Comparison of ENCODE assay signal across 8 mouse cellular contexts in the genomic region with DNA sequence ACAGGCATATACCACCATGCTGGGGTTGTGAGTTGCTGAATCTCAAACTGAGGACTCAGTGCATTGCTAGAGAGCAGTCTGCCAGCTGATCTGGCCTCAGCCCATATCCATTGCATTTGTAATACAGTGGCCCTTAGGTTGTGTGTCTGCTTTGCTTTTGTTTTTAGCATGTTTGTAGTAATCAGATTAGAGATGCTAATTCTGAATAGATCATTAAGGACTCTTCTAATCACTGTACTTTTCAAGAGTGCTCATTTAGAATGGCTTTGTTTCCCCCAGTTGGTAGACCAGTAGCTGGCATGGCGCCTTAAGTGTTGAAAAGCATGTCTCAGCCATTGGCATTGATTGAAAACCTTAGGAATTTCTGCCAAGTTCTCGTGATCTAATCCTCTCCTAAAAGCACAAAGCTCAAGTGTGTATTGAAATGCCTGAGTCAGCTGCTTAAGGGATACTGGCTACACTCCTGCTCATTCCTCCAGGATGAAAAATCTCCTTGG. TPM values are rescaled to one million over a fixed set of nuclear protein-coding genes. Genes with fewer than 3 reads are reported as not detected.
DNase-seq lines count a peak whose midpoint lies in the region; ATAC-seq and TF ChIP-seq lines count a peak whose summit lies in the region.

No protein-coding gene starts in this region.

- H3K4me3 ChIP-seq in midbrain, embryonic 12.5 days = no peak overlapping the region
- no peak overlapping the region for H3K4me3 ChIP-seq in midbrain, embryonic 11.5 days (ENCODE audit: low read depth, low read length)
- no peak overlapping the region for H3K4me3 ChIP-seq in hindbrain, postnatal 0 days (ENCODE audit: low read length)
- no peak overlapping the region for H3K4me3 ChIP-seq in neural tube, embryonic 15.5 days (replicated peaks)
- no peak overlapping the region for H3K4me3 ChIP-seq in liver, postnatal 0 days (ENCODE audit: low read depth, low read length)
- no peak overlapping the region for H3K4me3 ChIP-seq in heart, embryonic 11.5 days (ENCODE audit: low read depth, low read length)

- H3K9me3 ChIP-seq in midbrain, embryonic 12.5 days = no peaks in the 10 kb centered on the region
- H3K9me3 ChIP-seq in midbrain, embryonic 11.5 days (ENCODE audit: control insufficient read depth, low read length) = no peaks in the 10 kb centered on the region
- no peaks in the 10 kb centered on the region for H3K9me3 ChIP-seq in hindbrain, postnatal 0 days (ENCODE audit: low read length)
- H3K9me3 ChIP-seq in neural tube, embryonic 15.5 days (replicated peaks) = no peaks in the 10 kb centered on the region
- no peaks in the 10 kb centered on the region for H3K9me3 ChIP-seq in liver, postnatal 0 days (ENCODE audit: low read length)
- no peaks in the 10 kb centered on the region for H3K9me3 ChIP-seq in heart, embryonic 11.5 days (replicated peaks; ENCODE audit: control insufficient read depth, low read length)

- TF ChIP-seq EP300 in liver, postnatal 0 days (IDR thresholded peaks at IDR 0.05; ENCODE audit: low read depth) = no peak

- 33% methylated on average over 2 of the region's 2 CpGs for WGBS in midbrain, embryonic 12.5 days
- 41% methylated on average over 2 of the region's 2 CpGs for WGBS in midbrain, embryonic 11.5 days
- 24% methylated on average over 2 of the region's 2 CpGs for WGBS in hindbrain, postnatal 0 days
- WGBS in neural tube, embryonic 15.5 days = 34% methylated on average over 2 of the region's 2 CpGs
- 55% methylated on average over 2 of the region's 2 CpGs for WGBS in liver, postnatal 0 days (ENCODE audit: insufficient replicate concordance)
- WGBS in heart, embryonic 11.5 days (ENCODE audit: insufficient replicate concordance) = 52% methylated on average over 2 of the region's 2 CpGs

- no peak for ATAC-seq in midbrain, embryonic 12.5 days (ENCODE audit: low FRiP score, low read depth)
- ATAC-seq in midbrain, embryonic 11.5 days (ENCODE audit: low FRiP score) = no peak
- ATAC-seq in hindbrain, postnatal 0 days = peak; percentile 58; the same call in 1 of the 2 replicates
- ATAC-seq in neural tube, embryonic 15.5 days (ENCODE audit: low FRiP score) = peak; percentile 70; the same call in 1 of the 2 replicates
- no peak for ATAC-seq in liver, postnatal 0 days
- no peak for ATAC-seq in heart, embryonic 11.5 days (replicated peaks; ENCODE audit: insufficient number of reproducible peaks, low FRiP score, low TSS enrichment)

- no peak for TF ChIP-seq CTCF in hindbrain, postnatal 0 days (IDR thresholded peaks at IDR 0.05; ENCODE audit: low read depth)
- no peak for TF ChIP-seq CTCF in liver, postnatal 0 days (IDR thresholded peaks at IDR 0.05; ENCODE audit: low read depth)

- no peak overlapping the region for H3K9ac ChIP-seq in midbrain, embryonic 12.5 days (replicated peaks)
- no peak overlapping the region for H3K9ac ChIP-seq in midbrain, embryonic 11.5 days (ENCODE audit: low read length)
- H3K9ac ChIP-seq in hindbrain, postnatal 0 days (replicated peaks; ENCODE audit: low read length) = no peak overlapping the region
- no peak overlapping the region for H3K9ac ChIP-seq in neural tube, embryonic 15.5 days (replicated peaks)
- H3K9ac ChIP-seq in liver, postnatal 0 days (replicated peaks) = no peak overlapping the region
- H3K9ac ChIP-seq in heart, embryonic 11.5 days (ENCODE audit: low read depth, low read length) = no peak overlapping the region

- DNase-seq in cerebellum, postnatal 10 days = peak; percentile 59 to 66
- DNase-seq in cerebellum, postnatal 36 days = no peak
- DNase-seq in midbrain, embryonic 11.5 days (ENCODE audit: low spot score, missing footprints) = no peak
- DNase-seq in hindbrain, postnatal 0 days (ENCODE audit: low spot score) = peak; percentile 79
- no peak for DNase-seq in liver, postnatal 0 days

- H3K27ac ChIP-seq in midbrain, embryonic 12.5 days (replicated peaks) = 0 out of 2 replicates have a peak overlapping the region, but pooled peaks have one; percentile 2
- no peak overlapping the region for H3K27ac ChIP-seq in midbrain, embryonic 11.5 days (ENCODE audit: low read depth, low read length)
- H3K27ac ChIP-seq in hindbrain, postnatal 0 days = no peak overlapping the region
- 0 out of 2 replicates have a peak overlapping the region, but pooled peaks have one; percentile 2 for H3K27ac ChIP-seq in neural tube, embryonic 15.5 days (replicated peaks)
- no peak overlapping the region for H3K27ac ChIP-seq in liver, postnatal 0 days (ENCODE audit: low read depth)
- H3K27ac ChIP-seq in heart, embryonic 11.5 days (ENCODE audit: low read depth, low read length) = no peak overlapping the region

- peaks cover 12% of the 10 kb centered on the region; the same call in 1 of the 2 replicates for H3K4me1 ChIP-seq in midbrain, embryonic 12.5 days
- H3K4me1 ChIP-seq in midbrain, embryonic 11.5 days (ENCODE audit: control insufficient read depth, insufficient read depth, low read length) = peaks cover 4% of the 10 kb centered on the region; the same call in 1 of the 2 replicates
- H3K4me1 ChIP-seq in hindbrain, postnatal 0 days (ENCODE audit: insufficient read depth, low read length) = no peaks in the 10 kb centered on the region
- 0 out of 2 replicates have a peak, but pooled peaks cover 8% of the 10 kb centered on the region for H3K4me1 ChIP-seq in neural tube, embryonic 15.5 days
- no peaks in the 10 kb centered on the region for H3K4me1 ChIP-seq in liver, postnatal 0 days (ENCODE audit: insufficient read depth)
- no peaks in the 10 kb centered on the region for H3K4me1 ChIP-seq in heart, embryonic 11.5 days (ENCODE audit: control insufficient read depth, insufficient read depth, low read length)

- no peaks in the 10 kb centered on the region for H3K36me3 ChIP-seq in midbrain, embryonic 12.5 days
- no peaks in the 10 kb centered on the region for H3K36me3 ChIP-seq in midbrain, embryonic 11.5 days (ENCODE audit: control insufficient read depth, insufficient read depth, low read length)
- H3K36me3 ChIP-seq in hindbrain, postnatal 0 days (ENCODE audit: insufficient read depth, low read length) = no peaks in the 10 kb centered on the region
- H3K36me3 ChIP-seq in neural tube, embryonic 15.5 days = 0 out of 2 replicates have a peak, but pooled peaks cover 2% of the 10 kb centered on the region
- H3K36me3 ChIP-seq in liver, postnatal 0 days (replicated peaks; ENCODE audit: insufficient read depth, low read length) = no peaks in the 10 kb centered on the region
- H3K36me3 ChIP-seq in heart, embryonic 11.5 days (ENCODE audit: control insufficient read depth, insufficient read depth, low read length) = no peaks in the 10 kb centered on the region; the same call in 1 of the 2 replicates

- H3K27me3 ChIP-seq in midbrain, embryonic 12.5 days = no peaks in the 10 kb centered on the region
- H3K27me3 ChIP-seq in midbrain, embryonic 11.5 days (ENCODE audit: control insufficient read depth, insufficient read depth, low read length) = no peaks in the 10 kb centered on the region
- H3K27me3 ChIP-seq in hindbrain, postnatal 0 days (ENCODE audit: insufficient read depth, low read length) = no peaks in the 10 kb centered on the region
- H3K27me3 ChIP-seq in neural tube, embryonic 15.5 days (replicated peaks) = peaks cover 7% of the 10 kb centered on the region
- no peaks in the 10 kb centered on the region for H3K27me3 ChIP-seq in liver, postnatal 0 days (ENCODE audit: insufficient read depth, low read length)
- no peaks in the 10 kb centered on the region for H3K27me3 ChIP-seq in heart, embryonic 11.5 days (ENCODE audit: control insufficient read depth, insufficient read depth, low read length)

- no peak overlapping the region for H3K4me2 ChIP-seq in midbrain, embryonic 12.5 days (replicated peaks)
- H3K4me2 ChIP-seq in midbrain, embryonic 11.5 days = no peak overlapping the region
- H3K4me2 ChIP-seq in hindbrain, postnatal 0 days (ENCODE audit: low read depth, low read length) = no peak overlapping the region
- no peak overlapping the region for H3K4me2 ChIP-seq in neural tube, embryonic 15.5 days
- H3K4me2 ChIP-seq in liver, postnatal 0 days (ENCODE audit: low read depth, low read length) = no peak overlapping the region
- H3K4me2 ChIP-seq in heart, embryonic 11.5 days = no peak overlapping the region

RNA-seq across cellular contexts. Expression of a gene that starts 43.3 kb away (rescaled TPM):
- polyA plus RNA-seq in midbrain, embryonic 12.5 days (2016; fragmentation: Nextera tagmentation; extraction: Ambion mirVana) = 9.0 and 12.4 TPM in 2 replicates
- polyA plus RNA-seq in midbrain, embryonic 11.5 days (2014; fragmentation: Nextera tagmentation; extraction: Ambion mirVana) = 5.9 and 6.2 TPM in 2 replicates
- 7.3 and 8.7 TPM in 2 replicates for total RNA-seq in hindbrain, postnatal 0 days (2014; rRNA removed)
- 4.6 and 6.0 TPM in 2 replicates for polyA plus RNA-seq in hindbrain, postnatal 0 days (2015; fragmentation: Nextera tagmentation; extraction: Ambion mirVana)
- 6.6 and 8.7 TPM in 2 replicates for polyA plus RNA-seq in neural tube, embryonic 15.5 days (2015; fragmentation: Nextera tagmentation; extraction: Ambion mirVana)
- polyA plus RNA-seq in liver, postnatal 0 days (2015; fragmentation: Nextera tagmentation; extraction: Ambion mirVana) = 1.8 and 1.9 TPM in 2 replicates
- polyA plus RNA-seq in heart, embryonic 11.5 days (2014; fragmentation: Nextera tagmentation; extraction: Ambion mirVana) = 6.0 and 8.0 TPM in 2 replicates

RNA-seq across cellular contexts. Expression of a gene that starts 52.2 kb away (rescaled TPM):
- 97.4 and 98.1 TPM in 2 replicates for polyA plus RNA-seq in midbrain, embryonic 12.5 days (2016; fragmentation: Nextera tagmentation; extraction: Ambion mirVana)
- polyA plus RNA-seq in midbrain, embryonic 11.5 days (2014; fragmentation: Nextera tagmentation; extraction: Ambion mirVana) = 94.9 and 96.4 TPM in 2 replicates
- total RNA-seq in hindbrain, postnatal 0 days (2014; rRNA removed) = 81.6 and 92.3 TPM in 2 replicates
- 153 and 155 TPM in 2 replicates for polyA plus RNA-seq in hindbrain, postnatal 0 days (2015; fragmentation: Nextera tagmentation; extraction: Ambion mirVana)
- polyA plus RNA-seq in neural tube, embryonic 15.5 days (2015; fragmentation: Nextera tagmentation; extraction: Ambion mirVana) = 135 and 155 TPM in 2 replicates
- polyA plus RNA-seq in liver, postnatal 0 days (2015; fragmentation: Nextera tagmentation; extraction: Ambion mirVana) = 16.8 and 18.3 TPM in 2 replicates
- 48.5 and 59.8 TPM in 2 replicates for polyA plus RNA-seq in heart, embryonic 11.5 days (2014; fragmentation: Nextera tagmentation; extraction: Ambion mirVana)

Comparison
In these comparisons a context has a peak if more than half of its experiments do, and no peak if none do; other contexts are left out.
1. DNase-seq: peak in cerebellum, postnatal 10 days (2 of 2) and hindbrain, postnatal 0 days (single experiment); none in cerebellum, postnatal 36 days (0 of 2), midbrain, embryonic 11.5 days (single experiment) and liver, postnatal 0 days (single experiment).
2. H3K27ac ChIP-seq: peak in midbrain, embryonic 12.5 days (single experiment) and neural tube, embryonic 15.5 days (single experiment); none in midbrain, embryonic 11.5 days (single experiment), hindbrain, postnatal 0 days (single experiment), liver, postnatal 0 days (single experiment) and heart, embryonic 11.5 days (single experiment).
3. ATAC-seq: peak in hindbrain, postnatal 0 days (single experiment) and neural tube, embryonic 15.5 days (single experiment); none in midbrain, embryonic 12.5 days (single experiment), midbrain, embryonic 11.5 days (single experiment), liver, postnatal 0 days (single experiment) and heart, embryonic 11.5 days (single experiment).